Mouse (Mus musculus) left cerebral cortex, adult 18-20 months (tissue): Measurements from ENCODE around the gene Uhmk1. TPM values are rescaled to one million over a fixed set of nuclear protein-coding genes. Genes with fewer than 3 reads are reported as not detected.
A peak's percentile ranks its signal among the peaks of the same experiment; 100 is the strongest.

Experiments used
- DNase-seq, 2 experiments: peaks; one replicate each; pipeline ENCODE4 v3.0.0; 2021 to 2022; ENCODE audit warnings: low spot score in 2 of 2, mixed read lengths in 1 of 2
- total RNA-seq, 2 experiments: library from RNA; stranded (reverse); gene quantifications; 2 replicates each; pipeline ENCODE4 v1.2.3; 2021

Uhmk1 gene
- total RNA-seq, 2 experiments from 2014 or later = 139 to 148 TPM

DNA sequence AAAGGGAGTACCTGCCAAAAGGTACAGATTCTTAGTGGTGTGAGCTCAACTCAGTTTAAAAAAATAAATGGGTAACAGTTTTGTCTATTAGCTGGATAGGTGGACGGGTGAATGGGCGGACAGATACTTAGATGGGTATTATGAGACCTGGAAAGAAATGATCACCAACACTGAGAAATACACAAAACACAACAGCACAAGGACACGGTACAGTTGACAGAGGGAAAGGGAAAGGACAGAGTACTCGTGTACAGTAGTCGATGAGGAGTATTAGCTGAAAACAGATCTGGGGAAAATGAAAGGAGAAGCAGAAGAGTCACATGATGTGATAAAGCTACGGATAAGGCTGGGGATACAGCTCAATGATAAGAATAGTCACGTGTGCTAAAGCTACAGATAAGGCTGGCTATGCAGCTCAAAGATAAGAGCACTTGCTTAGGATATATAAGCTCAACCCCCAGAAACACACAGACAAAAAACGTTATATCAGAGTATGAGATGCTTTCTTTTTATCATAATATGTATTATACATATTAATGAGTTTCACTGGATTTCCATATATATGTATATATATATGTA lies 38.4 kb downstream of the Uhmk1 start:
- no peak for DNase-seq

DNA sequence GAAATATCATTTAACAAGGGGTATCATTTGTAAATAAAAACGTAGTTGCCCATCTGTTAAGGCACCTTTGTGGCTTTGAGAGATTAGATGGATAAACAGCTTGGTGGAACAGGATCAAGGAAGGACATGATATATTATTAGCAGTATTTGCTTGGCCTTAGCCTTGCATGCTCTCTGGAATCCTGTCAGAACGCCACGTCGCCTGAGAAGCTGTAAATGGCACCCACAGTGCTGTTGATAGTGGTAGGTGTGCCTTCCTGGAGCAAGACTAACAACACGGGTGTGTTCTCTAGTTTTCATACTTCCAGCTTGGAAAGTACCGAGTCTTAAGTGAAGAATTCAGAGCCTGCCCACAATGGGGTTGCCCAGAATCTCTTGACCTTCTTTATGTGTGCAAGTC lies 39.3 kb downstream of the Uhmk1 start:
- no peak for DNase-seq

DNA sequence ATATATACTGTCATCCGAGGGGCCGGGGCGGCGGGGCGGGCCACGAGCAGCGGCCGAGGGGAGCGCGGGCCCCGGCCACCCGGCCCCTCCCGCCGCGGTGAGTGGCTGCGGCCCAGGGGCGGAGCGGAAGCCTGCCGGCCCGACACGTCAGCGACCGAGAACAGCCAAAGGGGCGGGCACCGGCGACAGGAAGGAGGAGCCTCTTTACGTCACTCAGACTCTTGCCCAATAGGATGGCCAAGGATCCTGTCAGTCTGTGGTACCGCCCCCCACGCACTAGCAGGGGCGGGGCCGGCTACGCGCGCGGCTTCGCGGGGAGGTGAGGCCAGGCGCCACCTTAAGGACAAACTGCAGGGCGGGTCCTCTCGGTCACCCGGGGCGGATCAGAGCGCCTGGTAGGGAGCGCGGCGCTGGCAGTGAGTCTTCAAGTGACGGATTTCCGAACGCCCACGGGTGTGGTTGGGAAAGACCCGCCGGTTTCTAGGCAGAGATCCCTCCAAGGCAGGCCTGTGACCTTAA lies 40.3 kb downstream of the Uhmk1 start, which contains the start of gene Uap1:
Uap1 (minus strand) TSS at position 144 of the 519 bp plus-strand sequence.
- DNase-seq = peak; percentile 94 to 97

DNA sequence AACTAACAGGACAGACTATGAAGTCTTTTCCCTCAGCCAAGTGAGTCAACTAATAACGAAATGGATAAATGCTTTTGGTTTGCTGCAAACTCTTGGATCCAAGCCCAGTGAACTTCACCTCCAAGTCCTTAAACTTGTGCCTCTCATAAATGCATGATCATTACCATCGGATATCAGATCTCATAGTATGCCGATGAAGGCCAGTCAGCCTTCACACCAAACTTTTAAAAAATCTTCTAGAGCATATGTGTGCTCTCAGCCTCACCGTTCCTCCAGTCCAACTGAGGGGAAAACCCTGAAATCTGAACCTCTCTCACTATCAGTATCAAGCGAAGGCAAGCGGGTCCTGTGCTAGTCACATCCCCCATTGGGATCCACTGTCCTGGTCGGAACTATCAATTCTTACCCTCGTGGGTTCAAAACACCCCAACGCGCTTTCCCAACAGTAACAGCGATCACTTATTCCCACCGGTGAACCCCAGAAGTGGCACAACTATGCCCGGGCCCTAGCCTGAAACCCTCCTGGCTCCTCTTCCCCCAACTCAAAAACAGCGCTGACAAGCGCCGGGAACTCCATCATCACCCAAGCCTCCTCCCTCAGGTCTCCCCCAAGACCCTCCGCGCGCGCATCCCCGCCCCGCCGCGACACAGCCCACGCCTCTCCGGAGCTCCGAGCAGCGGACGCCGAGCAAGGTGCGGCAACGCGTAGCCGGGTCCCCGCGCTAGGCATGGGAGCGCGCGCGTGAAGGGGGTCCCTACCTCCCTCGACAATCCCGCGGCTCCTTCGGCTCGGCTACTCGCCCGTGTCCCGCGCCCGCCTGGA lies 41.0 kb downstream of the Uhmk1 start:
- DNase-seq = no peak

GRCm38 (mm10) chr1:170167781-170168180 lies 47.4 kb downstream of the Uhmk1 start:
- DNase-seq = no peak

DNA sequence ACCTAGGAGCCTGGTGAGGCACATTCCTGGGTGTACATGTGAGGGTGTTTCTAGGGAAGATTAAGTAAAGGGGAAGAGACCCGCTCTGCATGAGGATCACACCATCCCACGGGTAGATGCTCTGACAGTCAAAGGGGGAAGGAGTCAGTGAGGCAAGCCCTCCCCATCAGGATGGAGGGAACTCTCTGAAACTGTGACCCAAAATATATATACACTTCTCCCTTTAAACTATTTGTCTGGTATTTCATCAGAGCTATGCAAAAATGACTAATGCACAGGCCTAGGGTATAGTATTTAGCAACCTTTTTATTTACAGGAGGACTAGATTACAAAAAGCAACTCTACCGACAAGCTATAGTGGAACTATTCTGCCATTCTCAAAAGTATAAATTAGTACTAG lies 50.3 kb downstream of the Uhmk1 start:
- no peak for DNase-seq

DNA sequence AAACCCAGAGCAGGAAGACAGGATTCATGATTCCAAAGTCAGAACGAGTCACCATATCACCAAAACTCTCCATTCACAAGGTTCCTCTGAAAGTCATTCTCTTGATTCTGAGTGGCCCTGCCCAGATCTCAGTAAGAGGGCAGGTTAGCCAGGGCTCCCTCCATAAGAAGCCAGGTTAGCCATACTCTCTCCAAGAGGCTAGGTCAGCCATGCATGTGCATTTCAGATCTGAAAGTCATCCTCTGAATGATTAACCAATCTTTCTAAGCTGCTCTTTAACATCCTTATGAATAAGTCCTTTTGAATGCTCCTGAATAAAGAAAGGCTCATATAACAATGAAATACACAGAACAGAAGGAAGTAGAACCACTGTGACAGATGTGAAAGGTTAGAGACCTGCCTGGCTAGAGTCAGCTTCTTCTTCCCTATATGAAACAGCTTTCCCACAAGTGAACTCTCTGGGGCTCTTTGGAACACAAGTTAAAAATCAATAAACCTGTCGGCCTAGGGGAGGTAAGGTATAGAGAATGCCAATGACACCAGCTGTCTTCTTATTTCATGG lies 51.1 kb downstream of the Uhmk1 start:
- no peak for DNase-seq

GRCm38 (mm10) chr1:170163398-170163943 lies 51.7 kb downstream of the Uhmk1 start:
- no peak for DNase-seq

- DNase-seq = no peak
Observed at GRCm38 (mm10) chr1:170161852-170162251, 53.3 kb downstream of the Uhmk1 start.

GRCm38 (mm10) chr1:170160397-170160938 lies 54.7 kb downstream of the Uhmk1 start:
- no peak for DNase-seq

DNA sequence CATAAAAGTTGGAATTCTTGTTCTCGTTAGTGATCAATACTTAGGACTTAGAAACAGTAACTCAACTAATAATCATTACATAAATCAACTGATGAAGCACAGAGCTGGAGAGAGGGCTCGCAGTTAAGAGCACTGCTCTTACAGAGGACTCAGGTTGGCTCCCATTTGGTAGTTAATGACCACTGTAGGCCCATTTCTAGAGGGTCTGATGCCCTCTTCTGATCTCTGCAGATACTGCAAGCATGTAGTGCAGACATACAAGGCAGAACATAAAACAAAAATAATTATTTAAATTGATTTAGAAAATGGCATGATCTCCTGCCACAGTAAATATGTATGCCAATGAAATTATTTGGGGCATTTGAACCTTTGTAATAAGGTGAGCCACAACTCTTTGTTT lies 55.5 kb downstream of the Uhmk1 start:
- DNase-seq = no peak

- DNase-seq = no peak
Observed at GRCm38 (mm10) chr1:170155761-170156160, 59.4 kb downstream of the Uhmk1 start.

- no peak for DNase-seq
Observed at GRCm38 (mm10) chr1:170155298-170155697, 59.9 kb downstream of the Uhmk1 start.

DNA sequence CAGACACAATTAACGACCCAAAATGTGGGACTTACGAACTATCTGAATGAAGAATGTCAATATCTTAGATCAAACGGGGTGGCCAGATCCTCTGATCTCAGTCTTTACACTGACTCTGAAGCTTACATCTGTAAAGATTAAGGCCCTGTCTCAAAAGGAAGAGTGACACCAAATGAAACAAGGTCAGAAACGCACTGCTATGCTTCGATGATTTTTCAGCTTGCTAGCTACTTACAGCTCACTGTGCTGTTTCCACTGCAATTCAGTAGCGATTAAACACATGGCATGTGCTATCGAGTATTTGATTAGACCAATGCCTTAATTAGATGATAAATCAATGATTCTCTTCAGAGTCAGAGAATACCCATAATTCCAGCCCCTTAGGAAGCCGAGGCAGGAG lies 61.2 kb downstream of the Uhmk1 start:
- DNase-seq = no peak

GRCm38 (mm10) chr1:170152552-170152951 lies 62.6 kb downstream of the Uhmk1 start:
- no peak for DNase-seq

GRCm38 (mm10) chr1:170150870-170151269 lies 64.3 kb downstream of the Uhmk1 start:
- DNase-seq = no peak

DNA sequence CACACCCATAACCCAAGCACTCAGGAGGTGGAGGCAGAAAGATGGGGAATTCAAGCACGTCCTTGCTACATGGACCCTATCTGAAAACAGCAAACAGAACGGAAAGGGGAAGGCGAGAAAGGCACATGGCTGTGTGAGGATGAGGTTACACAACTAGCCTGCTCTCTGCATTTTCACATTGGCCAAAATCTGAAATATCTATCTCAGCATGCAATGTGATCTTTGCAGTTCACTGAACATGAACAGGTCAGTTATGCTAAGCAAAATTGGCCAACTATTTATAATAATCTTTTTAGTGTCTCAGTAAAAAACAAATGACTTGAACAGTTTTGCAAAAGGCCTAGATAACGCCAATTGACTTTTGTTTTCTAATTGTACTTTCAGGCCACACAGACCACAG lies 65.4 kb downstream of the Uhmk1 start:
- no peak for DNase-seq

DNA sequence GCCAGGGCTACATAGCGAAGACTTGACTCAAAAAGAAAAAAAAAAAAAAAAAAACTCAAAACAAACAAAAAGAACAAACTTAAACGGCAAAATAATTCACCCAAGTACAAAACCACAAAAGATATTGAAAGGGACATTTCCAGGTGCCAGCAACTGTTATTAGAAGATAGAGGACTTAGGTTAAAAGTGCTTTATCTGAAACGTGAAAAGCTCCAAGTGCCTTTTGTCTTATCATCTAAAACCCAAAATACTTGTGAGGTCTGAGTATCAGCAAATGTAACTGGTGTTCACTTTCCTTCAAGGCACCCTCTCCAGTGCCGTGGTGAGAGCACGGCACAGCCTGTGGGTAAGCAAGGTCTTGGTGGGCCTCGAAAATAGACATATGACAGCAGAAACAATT lies 66.7 kb downstream of the Uhmk1 start:
- no peak for DNase-seq

- DNase-seq = no peak
Observed at GRCm38 (mm10) chr1:170147651-170148448, 67.3 kb downstream of the Uhmk1 start.

DNA sequence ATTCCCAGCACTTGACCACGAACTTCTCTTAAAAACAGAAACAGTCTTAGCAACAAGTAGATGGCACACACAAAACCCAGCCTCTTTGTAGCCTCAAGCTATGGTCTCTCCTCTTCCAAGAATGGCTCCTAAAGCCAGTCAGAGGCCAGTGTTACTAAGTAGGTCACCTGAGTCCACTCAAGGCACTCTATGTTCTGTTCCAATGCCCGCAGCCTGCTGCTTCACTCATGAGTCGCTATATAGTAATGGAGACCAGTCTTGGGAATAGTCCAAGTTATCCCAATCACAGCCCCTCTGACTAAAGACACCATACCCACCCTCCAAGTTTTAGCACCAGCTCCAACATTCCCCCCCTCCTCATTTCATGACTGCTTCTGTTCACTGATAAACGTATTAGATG lies 69.6 kb downstream of the Uhmk1 start:
- no peak for DNase-seq
